Mouse (Mus musculus) T-cell, adult 2 months (primary cell): ENCODE results near the gene Cd69.

Experiments
- DNase-seq: peaks from one replicate; pipeline ENCODE4 v3.0.0; 2022; ENCODE audit warnings: low spot score

Cd69 gene

DNA sequence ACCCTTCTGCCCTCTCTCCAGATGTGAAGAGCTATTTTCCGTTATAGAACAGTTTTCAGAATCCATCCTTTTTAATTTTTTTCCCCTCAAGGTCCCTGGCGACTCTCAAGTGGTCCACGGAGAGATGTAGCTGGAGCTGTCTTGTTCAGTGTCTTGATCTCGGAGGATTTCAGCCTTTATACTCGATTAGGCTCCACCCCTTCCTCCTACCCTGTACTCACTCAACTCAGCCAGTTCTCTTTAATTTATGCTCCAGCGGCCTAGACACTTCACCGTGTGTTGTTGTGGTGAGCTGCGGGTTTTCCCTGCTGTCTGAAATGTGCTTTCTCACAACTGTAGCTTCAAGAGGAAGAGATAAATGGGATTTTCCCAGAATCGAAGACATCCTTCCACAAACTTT, at the start of gene Cd69:
Gene Cd69 (minus strand): TSS at position 217 of the 400 bp plus-strand sequence.
- peak; percentile 89 for DNase-seq

DNA sequence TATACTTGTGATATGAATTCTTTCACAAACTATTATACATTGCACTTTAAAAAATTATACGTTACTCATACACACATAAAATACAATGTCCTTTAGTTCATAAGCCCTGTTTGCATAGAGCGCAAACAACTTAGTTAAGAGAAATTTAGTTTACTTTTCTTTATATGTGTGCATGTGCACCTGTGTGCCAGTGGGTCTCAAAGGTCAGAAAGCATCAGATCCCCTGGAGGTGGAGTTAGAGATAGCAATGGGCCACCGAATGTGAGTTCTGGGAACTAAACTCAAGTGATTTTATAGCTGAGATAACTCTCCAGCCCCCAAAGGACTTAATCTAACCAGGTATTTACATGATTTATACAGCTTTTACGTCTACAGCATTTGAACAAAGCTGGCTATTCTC, 44.1 kb upstream of the Cd69 start:
- DNase-seq: no peak

GRCm38 (mm10) chr6:129318395-129318794, 43.2 kb upstream of the Cd69 start:
- DNase-seq: peak; percentile 39

DNA sequence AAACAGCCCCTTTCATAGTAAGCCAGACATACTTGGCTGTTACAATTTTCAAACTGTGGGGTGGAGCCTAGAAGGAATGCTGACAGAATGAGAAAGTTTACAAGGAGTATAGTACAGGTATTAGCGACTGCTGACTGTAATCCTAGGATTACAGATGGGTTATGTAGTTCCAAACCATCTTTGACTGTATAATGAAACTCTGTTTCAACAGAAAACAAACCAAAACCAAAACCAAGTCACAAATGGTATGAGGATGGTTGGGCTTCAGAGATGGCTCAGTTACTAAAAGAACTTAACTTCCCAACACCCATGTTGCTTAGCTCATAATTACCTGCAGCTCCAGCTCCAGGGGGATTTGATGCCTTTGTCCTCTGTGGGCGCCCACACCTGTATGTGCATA, 41.2 kb upstream of the Cd69 start:
- DNase-seq: no peak

DNA sequence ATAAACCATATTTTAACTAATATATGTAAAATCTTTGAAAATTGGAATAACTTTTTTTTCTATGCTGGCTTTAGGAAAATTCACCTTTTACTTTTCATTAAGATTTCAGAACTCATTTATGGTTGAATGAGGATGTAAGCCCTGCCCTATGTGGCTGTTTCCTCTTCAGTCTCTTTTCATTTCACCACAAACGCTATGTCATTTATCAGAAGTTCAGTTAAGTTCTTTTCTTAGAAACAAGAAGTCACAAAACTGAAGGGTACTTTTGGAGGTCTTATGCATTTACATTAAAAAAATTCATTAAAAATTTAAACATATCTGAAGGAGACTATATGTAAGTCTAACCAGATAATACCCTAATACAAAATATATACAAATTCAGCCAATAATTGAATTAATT, 40.5 kb upstream of the Cd69 start:
- DNase-seq: no peak

DNA sequence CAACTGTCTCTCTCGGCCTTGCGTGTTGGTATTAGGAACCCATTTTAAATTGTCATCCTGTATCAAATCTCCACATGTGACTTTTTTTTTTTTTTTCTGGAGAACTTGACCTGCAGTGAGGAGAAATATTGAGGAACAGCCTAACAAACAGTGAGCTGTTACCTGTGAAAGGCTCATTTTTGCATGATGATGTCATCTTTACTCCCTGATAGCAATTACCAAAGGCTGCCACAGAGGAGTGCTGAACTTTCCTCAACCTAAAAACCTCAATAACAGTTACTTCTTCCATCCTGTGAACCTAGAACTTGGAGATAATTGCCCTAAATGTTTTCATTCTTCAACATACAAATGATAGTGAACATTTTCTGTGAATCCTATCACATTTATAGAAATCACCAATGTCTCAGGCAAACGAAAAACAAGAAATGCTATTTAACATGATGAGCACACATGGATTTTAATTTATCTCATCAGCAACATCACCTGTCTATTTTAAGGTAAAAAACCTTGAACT, 39.5 kb upstream of the Cd69 start:
- DNase-seq: no peak

GRCm38 (mm10) chr6:129312499-129312898, 37.3 kb upstream of the Cd69 start:
- DNase-seq: no peak

- no peak for DNase-seq
Measured at GRCm38 (mm10) chr6:129304180-129304579, 28.9 kb upstream of the Cd69 start.

GRCm38 (mm10) chr6:129288708-129289107, 13.5 kb upstream of the Cd69 start:
- DNase-seq: no peak

DNA sequence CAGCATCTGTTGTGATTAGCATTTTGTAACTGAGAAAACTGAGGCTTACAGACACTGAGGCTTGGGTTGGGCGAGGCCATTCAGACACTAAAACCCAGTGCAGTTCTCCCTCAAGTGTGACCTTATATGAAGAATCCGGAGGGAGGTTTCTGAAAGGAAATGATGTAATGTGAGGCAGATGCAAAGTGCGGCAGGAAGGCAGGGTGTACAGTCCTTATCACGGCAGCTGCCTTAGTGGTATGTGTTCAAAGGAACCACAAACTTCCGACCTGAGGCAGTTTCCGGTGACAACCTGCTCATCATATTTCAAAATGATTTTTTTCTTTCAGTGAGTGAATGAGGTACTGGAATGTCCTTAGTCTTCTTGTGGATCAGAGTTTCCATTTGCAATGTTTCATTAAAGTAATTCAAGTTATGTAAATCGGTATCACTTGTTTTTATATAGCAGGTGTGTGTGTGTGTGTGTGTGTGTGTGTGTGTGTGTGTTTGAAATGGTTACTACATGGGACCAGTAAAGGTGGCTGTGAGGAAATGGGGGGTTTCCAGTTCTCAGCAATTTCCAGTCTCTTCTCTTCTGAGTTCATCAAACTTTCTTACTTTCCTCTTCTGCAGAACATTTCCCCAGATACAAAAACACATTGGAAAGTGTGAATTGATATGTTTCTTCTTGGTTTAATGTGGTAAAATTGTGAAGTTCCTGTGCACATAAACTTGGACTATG, 9.3 kb upstream of the Cd69 start:
- DNase-seq: peak; percentile 93

GRCm38 (mm10) chr6:129283271-129283670, 8.0 kb upstream of the Cd69 start:
- DNase-seq: no peak

DNA sequence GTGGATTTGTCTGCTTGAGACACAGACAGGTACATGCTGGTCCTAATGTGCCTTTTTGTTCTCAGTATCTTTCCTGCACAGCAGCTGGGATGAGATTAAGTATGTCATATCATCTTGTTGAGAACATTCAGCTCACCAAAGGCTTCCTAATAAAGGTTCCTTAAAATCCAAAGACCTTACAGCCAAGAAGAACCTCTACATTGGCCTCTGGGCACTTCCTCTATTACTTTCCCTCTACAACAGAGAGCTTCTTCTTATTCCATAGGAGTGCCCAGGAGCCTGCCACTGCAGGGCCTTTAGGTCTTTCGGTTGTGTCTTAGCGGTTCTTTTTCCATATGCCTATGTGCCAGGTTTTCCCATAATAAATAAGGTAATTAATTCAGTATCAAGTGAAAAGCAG, 1.2 kb upstream of the Cd69 start:
- DNase-seq: no peak

DNA sequence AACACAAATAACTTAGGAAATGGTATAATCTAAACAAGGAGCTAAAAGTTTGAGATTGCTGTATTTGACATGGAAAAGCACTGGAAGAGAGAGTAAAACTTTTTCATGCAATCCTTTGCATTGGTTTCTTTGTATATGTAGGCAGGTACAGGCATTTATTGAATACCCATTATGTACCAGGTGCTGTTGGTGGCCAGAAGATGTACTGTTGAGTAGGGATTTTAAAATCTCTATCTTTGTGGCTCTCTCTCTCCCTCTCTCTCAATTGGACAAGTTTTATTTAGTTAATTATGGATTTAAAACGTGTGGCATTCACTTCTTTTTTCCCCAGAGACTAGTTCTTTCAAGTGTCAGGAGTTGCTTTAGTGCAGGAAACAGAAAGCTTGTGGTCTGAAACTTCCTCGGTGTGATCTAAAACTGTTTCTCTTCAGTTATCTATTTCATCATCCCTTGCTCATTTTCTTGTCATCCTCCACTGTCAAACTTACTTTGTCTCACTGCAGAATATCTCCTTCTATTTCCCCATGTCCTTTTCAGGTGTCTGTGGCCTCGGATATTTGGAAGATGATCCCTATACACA, 478 bp upstream of the Cd69 start:
- peak; percentile 50 for DNase-seq

DNA sequence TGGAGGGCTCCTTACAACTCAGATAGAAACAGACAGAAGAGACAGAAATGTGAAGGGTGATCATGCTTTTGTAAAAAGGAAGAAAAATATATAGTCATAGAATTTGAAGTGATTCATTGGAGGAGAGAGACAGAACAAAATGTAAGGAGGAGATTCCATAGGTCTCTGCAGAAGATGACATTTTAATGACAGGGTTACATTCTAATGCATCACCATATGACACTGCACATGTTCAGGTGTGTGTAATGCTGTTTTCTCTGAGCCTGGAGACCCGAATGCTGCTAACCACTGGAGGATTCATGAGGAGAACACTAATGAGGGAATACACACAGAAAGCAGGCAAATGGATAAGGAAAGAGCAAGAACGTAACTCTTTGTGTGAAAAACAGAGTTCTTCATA, 760 bp downstream of the Cd69 start:
- DNase-seq: no peak

- peak; percentile 77 for DNase-seq
Measured at GRCm38 (mm10) chr6:129273662-129274061, 1.6 kb downstream of the Cd69 start.

GRCm38 (mm10) chr6:129266438-129267022, 8.7 kb downstream of the Cd69 start:
- DNase-seq: no peak

DNA sequence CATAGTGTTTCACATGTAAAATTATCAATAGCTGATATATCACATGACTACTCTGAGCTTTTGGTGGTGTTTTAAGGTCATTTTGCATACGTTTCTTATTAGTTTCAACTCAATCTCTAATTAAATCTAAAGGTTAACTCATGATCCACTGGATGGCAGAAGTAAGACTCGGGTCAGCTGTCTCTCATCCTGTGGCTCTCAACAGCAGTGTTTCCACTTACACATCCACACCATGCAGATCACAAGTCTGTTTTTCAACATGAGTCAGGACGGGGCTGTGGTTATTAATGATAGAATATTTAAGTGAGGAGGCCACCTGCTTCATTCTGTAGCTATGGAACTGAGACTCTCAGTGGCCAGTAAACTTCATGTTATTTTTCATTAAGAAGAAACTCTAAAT, 9.4 kb downstream of the Cd69 start:
- no peak for DNase-seq

DNA sequence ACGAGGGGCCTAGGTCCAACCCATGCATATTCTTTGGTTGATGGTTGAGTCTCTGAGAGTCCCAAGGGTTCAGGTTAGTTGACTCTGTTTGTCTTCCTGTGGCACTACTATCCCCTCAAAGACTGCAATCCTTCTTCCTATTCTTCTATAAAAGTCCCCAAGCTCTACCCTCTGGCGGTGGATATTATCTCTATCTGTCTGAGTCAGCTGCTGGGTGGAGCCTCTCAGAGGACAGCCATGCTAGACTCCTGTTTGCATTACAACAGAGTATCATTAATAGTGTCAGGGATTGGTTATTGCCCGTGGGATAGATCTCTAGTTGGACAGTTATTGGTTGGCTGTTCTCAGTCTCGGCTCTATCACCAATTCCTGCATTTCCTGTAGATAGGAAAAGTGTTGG, 14.3 kb downstream of the Cd69 start:
- no peak for DNase-seq

DNA sequence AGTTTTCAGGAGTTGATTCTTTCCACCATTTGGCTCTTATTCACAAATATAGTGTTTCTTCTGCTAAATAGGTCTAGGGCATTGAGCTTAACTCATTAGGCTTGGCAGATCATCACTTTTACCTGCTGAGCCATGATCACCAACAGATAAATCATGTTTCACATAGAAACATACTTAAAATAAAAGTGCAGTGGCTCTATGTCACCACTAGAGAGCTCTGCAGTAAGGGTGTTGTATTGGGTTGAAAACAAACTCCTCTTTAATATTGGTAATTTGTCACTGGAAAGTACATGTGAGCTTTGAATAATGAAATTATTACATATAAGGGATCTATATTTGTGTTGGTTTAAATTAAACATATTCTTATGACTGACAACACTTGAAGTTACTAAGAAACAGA, 15.2 kb downstream of the Cd69 start:
- DNase-seq: no peak

GRCm38 (mm10) chr6:129256018-129256417, 19.2 kb downstream of the Cd69 start:
- no peak for DNase-seq

GRCm38 (mm10) chr6:129254949-129255602, 20.2 kb downstream of the Cd69 start:
- peak; percentile 48 for DNase-seq

DNA sequence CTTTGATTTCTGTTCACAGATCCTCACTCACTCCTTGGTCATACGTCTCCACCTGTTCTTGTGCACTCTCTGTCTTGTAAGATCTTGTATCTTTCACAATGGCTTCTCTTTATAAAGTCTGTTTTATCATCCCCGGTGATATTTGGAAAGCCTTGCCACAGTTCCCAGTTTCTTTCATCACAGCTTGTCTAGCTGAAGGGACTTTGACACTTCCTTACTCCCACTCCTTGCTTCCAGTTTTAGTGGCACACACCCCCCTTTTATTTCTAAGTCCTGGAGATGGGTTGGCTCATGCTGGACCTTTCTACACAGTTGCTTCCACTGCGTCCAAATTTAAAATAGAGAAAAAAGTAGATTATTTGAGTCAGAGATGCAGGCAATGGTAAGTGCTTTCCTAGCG, 20.9 kb downstream of the Cd69 start:
- DNase-seq: no peak

DNA sequence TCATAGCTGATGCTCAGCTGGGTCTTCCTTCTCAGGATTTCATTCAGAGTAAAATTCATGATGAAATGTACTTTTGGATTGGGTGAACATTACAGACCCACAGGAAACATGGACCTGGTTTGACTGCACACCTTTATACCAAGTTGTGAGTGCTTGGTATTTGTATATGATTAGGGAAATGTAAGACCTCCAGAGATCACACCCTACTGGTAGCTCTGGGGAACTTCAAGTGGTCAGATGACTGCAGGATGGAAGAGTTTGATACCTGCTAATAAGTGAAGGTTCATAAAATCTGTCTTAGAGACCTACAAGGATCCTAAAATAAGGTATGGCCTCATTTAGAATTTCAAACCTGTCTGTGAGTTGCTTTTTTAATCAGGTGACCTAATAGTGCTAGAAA, 27.0 kb downstream of the Cd69 start:
- DNase-seq: peak; percentile 56
